Mouse (Mus musculus) megakaryocyte, adult 5-6 weeks (primary cell): ENCODE data around the gene Narfl. TPM values are rescaled to one million over a fixed set of nuclear protein-coding genes. Genes with fewer than 3 reads are reported as not detected.
"Not testable (repeated sequence)": the region's sequence is repeated elsewhere in the genome, so short reads cannot be mapped to it uniquely, and the experiment has no call there.

Source experiments
- ATAC-seq: 2 replicates; pipeline ENCODE4 v1.8.0; 2016; ENCODE audit warnings: mild to moderate bottlenecking, inconsistent platforms; ENCODE audit not compliant: poor library complexity, severe bottlenecking
- total RNA-seq, 2 experiments: library from RNA; stranded (forward) in 1 of 2; stranded (reverse) in 1 of 2; fragments of 153-499, 151-499 nt in 1 of 2; fragments of 221-1000, 200-1000 nt in 1 of 2; gene quantifications; 2 replicates each; pipeline versions ENCODE4 v1.2.3 to v1.2.4; 2015 to 2017

Gene Narfl
- total RNA-seq, 2 experiments from 2014 or later: 11.6 to 28.3 TPM

DNA sequence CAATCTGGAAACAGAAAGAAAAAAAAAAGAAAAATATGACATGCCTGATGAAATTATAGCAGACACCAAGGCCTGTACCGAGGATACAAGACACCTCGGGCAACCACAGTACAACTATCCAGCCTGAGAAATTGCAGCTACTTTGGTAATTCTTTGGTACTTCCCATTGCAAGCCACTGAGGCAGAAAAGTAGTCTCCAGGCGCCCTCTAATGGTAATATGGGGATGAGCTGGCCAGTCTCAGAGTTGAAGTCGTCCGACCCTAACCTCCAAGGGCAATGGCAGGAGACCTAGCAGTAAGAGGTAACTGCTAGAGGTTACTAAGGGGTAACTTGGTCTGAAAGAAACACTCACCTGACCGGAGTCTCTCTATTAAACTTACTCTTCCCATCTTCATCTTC is 27.5 kb downstream of the Narfl start:
- peak; percentile 84 for ATAC-seq

DNA sequence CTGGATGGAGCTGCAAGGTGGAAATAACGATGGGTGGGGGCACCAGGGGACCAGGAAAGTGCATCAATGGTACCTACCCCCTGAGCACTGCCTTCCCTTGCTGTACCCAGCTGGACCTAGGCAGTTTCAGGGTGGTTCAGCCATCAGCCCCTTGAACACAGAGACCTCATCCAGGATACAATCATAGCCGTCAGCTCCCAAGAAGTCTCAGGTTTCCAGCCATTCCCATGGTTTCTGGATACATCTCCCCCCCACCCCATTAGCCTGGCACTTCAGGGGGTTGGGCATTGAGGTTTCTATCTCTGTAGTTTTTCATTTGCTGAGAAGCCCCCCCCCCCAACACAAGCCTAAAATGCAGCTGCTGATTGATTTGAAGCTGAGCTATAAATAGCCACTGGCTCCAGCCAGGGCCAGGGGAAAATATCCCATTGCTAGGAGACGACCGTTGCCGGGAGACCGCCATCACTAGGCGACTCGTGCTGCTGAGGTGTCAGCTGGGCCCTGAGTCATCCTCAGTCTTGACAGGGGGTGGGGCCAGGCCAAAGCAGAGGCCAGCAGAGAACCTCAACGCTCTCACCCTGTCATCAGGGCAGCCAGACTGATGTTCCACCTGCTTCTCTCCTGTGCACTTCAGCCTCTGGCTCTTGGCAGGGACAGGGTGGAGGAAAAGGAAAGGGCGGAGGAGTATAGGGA is 29.4 kb downstream of the Narfl start:
- ATAC-seq: no peak

DNA sequence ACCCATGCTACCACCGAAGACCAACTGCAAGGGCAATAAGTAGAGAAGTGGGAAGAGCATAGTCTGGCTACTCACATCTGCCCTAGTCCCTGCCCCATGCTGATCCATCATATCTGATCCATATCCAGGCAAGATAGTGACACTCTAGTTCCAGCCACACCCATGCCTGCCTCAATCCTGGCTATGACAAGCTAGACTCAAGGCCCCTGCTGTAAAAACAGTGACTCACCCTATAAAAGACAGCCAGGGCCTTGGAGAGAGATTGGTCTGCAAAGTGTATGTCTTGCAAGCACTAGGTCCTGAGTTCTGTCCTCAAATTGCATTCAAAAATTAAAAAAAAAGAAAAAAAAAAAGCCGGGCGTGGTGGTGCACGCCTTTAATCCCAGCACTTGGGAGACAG is 32.9 kb downstream of the Narfl start:
- ATAC-seq: no peak

DNA sequence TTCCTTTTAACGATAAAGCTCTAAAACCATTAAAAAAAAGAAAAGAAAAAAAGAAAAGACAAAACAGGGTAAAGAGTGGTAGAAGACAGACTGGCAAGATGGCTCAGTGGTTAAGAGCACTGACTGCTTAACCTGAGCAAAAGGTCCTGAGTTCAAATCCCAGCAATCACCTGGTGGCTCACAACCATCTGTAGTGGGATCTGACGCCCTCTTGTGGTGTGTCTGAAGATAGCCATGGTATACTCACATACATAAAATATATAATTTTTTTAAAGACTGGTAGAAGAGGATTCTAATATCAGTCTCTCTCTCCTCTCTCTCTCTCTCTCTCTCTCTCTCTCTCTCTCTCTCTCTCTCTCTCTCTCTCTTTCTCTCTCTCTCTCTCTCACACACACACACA is 33.9 kb downstream of the Narfl start:
- ATAC-seq: not testable (repeated sequence)

DNA sequence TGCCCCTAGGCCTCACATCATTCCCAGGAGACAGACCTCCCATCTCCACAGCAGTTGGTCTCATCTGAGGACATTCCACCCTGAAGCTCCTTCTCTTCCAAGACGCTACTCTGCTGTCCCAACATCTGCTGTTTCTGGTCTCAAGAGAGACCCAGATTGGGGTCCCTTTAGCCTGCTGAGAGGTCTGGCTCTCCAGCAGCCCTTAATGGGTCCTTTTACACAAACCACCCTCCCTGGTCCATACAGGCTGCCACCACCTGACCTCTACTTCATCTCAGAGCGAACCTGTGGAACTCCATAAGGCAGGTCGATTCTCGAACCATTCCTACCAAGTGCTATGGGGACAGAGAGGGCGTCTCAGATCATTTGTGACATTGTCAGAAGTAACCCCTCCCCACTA is 34.5 kb downstream of the Narfl start:
- ATAC-seq: no peak

DNA sequence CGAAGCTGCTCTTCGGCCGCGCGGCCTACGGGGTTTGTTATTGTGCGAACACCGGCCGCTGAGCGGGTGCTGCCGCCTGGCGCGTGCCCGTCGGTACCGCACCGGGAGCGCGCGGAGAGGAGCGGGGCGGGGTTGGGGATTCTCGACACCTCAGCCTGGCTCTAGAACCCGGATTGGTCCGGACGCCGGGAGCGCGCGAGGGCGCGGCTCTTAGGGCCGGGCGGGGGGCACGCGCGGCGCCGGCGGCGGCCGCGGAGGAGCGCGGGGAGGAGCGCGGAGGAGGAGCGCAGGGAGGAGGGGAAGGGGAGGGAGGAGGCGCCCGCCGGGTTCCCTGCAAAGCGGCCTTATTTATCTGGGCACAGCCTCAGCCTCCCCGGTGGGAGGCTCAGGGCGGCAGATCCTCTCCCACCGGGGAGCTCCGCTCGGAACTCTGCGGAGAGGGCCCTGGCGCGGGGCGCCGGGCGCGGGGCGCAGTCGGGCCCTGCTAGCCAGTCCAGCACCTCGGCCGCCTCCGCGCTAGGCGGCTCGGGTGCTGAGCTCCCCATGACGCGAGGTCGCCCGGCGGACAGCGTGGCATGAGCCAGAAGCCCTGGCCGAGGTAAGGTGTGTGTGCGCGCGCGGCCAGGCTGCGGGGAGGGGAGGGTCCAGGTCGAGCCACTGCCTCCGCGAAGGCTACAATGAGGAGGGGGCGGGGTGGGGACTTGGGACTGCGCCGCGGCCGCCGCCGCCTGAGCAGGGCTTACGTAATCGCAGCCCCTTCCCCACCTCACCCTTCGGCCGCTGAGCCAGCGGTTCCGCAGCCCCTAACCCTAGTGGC is 35.4 kb downstream of the Narfl start, which contains the start of gene Fbxl16:
Gene Fbxl16 (plus strand): TSS at position 297 of the 817 bp plus-strand sequence.
- no peak for ATAC-seq

DNA sequence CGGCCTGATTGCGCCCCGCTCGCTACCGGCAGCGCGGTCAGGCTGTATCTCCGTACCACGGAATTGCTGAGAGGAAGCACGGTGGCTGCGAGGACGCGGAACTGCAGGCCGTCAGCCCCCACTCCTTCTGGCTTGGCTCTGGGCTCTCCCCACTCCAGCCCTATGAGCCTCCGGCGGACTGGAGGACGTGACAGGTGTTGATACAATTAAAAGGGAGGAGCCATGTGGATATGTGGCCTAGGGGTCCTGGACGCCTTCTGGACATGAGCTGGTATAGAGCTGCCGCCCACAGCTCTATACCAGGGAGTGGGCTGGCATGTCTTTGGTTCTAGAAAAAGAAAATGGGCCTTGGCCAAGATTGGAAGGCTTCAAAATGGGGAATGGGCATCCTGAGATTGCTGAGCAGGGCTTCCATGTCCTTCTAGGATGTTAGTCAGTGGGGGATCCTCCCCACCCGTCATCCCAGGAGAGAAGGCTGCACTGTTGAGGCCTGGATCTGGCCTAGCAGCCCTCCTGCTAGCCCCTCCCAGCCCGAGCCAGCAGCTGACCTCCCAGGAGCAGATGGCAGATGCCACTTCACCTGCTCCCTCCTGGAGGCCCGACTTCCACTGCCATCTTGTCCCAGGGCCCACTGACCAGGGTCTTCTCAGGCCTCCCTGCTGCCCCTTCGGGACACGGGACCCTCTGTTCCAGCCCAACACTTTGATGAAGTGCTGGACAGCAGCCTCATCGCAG is 36.2 kb downstream of the Narfl start:
- no peak for ATAC-seq

DNA sequence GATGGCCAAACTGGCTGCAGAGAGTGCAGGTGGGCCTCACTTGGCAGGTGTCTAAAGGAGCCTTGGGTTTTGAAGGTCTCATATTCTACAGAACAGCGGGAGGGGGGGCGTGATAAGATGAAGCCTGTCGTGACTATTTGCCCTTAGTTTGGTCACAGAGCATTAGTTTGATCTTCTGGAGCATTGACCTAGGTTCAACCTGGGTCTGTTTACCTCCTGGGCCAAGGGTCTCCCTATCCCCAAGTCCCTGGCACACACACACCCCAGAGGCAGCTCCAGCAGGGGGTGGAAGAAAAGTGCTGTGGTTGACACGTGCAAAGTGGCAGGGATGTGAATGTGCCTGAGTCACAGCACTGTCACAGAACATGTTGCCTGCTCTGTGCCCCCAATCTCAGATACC is 37.3 kb downstream of the Narfl start:
- ATAC-seq: no peak

DNA sequence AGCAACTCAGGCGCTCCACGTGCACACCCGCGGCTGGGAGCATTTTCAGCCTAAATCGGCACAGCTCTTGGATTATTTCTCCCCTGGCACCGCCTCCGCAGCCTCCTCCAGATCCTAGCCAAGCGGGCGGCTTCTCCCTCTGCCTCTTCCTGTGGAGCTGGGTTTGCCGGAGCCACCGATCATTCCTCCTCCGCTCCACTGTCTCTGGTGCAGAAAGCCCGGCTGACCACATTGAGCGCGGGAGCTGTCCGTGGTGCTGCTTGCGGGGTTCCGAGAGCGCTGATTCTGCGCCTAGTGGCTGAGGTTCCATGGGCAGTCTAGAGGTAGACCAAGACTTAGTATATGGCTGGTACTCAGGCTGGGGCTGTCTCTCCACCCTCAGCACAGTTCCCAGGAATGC is 39.9 kb downstream of the Narfl start:
- peak; percentile 68 for ATAC-seq

DNA sequence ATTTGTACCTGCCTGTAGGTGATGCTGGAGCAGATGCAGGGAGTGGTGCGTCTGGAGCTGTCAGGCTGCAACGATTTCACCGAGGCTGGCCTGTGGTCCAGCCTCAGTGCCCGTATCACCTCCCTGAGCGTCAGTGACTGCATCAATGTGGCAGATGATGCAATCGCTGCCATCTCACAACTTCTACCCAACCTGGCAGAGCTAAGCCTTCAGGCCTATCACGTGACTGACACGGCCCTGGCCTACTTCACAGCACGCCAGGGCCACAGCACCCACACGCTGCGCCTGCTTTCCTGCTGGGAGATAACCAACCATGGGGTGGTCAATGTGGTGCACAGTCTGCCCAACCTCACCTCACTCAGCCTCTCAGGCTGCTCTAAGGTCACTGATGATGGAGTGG is 44.1 kb downstream of the Narfl start:
- ATAC-seq: no peak

DNA sequence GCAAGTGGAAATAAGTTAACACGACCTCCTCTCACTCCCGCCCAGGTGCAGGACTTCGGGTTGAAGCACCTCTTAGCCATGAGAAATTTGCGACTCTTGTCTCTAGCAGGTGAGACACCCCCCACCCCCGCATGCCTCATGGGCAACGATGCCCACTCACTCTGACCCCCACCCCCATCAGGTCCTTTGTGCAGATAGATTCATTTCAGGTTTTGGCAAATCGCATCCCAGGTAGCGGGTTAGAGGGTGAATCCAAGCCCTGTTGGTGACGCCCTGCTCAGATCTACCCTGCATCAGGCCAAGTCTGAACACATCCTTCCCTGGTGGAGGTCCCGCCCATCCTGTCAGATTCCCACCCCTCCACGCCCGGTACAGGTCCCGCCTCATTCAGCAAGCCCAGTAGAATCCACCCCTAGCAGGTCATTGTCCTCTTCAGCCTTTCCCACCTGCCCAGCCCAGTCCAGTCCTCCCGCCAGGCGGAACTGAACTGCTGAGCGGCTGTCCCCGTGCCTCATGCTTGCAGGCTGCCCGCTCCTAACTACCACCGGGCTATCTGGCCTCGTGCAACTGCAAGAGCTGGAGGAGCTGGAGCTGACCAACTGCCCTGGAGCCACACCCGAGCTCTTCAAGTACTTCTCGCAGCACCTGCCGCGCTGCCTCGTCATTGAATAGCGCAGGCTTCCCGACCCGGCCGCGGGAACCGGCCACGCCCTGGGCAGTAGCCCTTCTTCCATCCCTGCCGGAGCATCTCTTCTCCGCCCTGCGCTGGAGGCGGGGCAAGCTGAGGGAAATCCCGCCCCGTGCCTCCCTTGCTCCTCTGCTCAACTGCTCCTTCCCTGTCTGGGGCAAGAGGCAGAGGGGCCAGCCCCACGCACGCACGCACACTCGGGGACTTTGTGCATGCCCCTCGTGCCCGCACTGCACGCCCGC is 45.5 kb downstream of the Narfl start:
- peak; percentile 34; the same call in 1 of the 2 replicates for ATAC-seq

DNA sequence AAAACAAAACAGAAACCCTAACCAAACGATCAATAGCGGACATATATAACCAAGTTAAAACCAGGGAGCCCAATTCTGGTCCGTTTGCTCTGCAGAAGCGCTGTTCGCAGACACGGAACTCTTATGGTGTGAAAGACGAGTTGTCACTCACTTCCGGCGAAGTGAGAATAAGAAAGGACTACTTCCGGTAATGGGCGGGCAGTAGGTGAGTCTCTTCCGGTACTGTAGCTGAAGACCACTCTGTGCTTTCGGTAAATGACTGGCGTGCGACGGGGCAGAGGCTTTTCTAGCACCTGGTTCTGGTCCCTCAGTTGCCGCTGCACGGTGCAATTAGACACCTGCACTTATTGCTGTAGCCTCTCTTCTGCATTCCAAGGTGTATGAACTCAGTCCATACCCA is 49.9 kb downstream of the Narfl start, which contains the start of gene Wdr24:
Gene Wdr24 (plus strand): TSS at position 176 of the 400 bp plus-strand sequence.
- peak; percentile 94 for ATAC-seq

DNA sequence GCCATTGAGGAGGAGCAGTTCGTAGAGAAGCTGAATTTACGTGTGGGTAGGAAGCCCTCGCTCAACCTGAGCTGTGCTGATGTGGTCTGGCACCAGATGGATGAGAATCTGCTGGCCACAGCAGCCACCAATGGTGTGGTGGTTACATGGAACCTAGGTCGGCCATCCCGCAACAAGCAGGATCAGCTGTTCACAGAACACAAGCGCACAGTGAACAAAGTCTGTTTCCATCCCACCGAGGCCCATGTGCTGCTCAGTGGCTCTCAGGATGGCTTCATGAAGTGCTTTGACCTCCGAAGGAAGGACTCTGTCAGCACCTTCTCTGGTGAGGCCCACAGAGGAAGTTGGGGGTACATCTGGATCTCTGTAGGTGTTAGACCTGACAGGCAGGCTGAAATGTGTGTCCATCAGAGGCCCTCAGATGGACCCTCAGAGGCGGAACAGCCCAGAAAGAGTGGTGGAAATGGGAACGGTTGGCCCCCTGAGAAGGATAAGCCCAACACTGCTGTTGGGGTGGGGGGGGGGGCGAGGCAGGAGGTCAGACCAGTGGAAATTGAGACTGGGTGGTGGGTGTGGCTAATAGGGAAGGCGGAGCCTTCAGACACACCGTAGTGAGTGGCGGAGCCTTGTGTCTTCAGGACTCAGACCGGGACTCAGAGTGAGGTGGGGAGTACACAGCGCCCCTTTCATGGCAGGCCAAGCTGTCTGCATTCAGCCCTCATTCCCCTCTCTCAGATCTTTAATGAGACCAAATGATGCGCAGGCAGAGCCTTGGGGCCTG is 51.0 kb downstream of the Narfl start:
- ATAC-seq: no peak

DNA sequence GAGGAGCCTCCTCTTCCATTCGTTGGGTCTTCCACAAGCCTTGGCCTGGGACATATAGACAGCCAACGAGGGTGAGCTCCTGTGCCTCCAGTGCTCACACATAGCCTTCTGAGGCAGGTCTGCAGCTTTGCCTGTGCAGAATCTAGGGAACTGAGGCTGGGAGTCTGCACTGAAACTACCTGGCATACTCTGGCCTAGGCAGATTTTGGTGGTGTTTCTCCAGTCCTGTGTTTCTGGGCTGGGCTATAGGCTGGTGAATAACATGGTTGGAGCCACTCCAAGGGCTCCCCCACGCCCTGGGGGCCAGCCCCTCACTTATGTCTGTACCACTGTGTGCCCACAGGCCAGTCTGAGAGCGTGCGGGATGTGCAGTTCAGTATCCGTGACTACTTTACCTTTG is 51.7 kb downstream of the Narfl start:
- ATAC-seq: no peak

DNA sequence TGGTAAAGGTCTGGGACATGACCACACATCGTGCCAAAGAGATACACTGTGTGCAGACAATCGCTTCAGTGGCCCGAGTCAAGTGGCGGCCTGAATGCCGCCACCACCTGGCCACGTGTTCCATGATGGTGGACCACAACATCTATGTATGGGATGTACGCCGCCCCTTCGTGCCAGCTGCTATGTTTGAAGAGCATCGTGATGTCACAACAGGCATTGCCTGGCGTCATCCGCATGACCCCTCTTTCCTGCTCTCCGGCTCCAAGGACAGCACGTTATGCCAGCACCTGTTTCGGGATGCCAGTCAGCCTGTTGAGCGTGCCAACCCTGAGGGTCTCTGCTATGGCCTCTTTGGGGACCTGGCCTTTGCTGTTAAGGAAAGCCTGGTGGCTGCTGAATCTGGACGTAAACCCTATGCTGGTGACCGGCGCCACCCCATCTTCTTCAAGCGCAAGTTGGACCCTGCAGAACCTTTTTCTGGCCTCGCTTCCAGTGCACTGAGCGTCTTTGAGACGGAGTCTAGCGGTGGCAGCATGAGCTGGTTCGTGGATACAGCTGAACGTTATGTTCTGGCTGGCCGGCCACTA is 52.5 kb downstream of the Narfl start:
- ATAC-seq: no peak

DNA sequence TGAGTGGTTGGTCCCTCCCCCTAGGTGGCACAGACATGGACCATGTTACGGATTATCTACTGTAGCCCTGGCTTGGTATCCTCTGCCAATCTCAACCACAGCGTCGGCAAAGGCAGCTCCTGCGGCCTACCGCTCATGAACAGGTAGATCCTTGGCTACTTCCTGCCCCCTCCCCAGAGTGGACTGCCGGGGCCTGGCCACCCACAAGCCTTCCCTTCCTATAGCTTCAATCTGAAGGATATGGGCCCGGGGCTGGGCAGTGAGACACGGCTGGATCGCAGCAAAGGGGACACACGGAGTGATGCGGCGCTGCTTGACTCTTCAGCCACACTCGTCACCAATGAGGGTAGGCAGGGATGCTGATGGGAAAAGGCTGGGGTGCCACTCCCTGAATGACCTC is 53.4 kb downstream of the Narfl start:
- ATAC-seq: no peak

DNA sequence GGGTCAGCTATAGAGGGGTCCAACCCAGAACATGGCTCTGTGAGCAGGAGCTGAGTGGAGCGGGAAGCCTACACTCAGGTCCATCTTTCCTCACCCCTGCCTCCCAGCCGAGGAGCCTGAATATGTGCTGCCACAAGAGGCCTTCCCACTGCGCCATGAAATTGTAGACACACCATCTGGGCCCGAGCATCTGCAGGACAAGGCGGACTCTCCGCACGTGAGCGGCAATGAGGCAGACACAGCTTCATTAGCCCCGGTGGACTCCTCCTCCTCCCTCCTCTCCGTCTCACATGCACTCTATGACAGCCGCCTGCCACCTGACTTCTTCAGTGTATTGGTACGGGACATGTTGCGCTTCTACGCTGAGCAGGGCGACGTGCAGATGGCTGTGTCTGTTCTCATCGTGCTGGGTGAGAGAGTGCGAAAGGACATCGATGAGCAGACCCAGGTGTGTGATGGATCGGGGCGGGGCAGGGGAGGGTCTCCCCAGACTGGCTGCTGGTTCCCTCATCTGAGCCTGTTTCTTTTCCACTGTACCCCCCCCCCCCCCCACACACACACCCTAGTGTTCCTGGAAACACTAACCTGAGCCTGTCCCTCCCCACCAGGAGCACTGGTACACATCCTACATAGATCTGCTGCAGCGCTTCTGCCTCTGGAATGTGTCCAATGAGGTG is 54.1 kb downstream of the Narfl start:
- no peak for ATAC-seq

DNA sequence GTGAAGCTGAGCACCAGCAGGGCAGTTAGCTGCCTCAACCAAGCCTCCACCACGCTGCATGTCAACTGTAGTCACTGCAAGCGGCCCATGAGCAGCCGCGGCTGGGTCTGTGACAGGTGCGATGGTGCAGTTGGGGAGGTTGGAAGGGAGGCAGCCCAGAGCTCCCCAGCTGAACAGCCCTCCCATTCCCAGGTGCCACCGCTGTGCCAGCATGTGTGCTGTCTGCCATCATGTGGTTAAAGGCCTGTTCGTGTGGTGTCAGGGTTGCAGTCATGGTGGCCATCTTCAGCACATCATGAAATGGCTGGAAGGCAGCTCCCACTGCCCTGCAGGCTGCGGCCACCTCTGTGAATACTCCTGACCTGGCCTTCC is 54.6 kb downstream of the Narfl start:
- no peak for ATAC-seq
